Mouse (Mus musculus): ENCODE data around the gene Fcho2. TPM values are rescaled to one million over a fixed set of nuclear protein-coding genes. Genes with fewer than 3 reads are reported as not detected.

The Fcho2 gene
- polyA plus RNA-seq, 1 experiment from 2014 or later: 43.1 TPM

GRCm38 (mm10) chr13:98702361-98702760, 112.9 kb downstream of the Fcho2 start:
- Histone ChIP-seq H3K9ac (no peak overlapping the region), H3K4me2 (no peak overlapping the region), H3K4me3 (no peak overlapping the region), H3K27me3 (no peaks in the 10 kb centered on the region), H3K27ac (no peak overlapping the region), H3K36me3 (no peaks in the 10 kb centered on the region), H3K9me3 (no peaks in the 10 kb centered on the region), H3K4me1 (peaks cover 28% of the 10 kb centered on the region)
- ATAC-seq (ENCODE audit: borderline replicate concordance, extremely low read depth, low FRiP score, low TSS enrichment): no peak
- 78% methylated on average over 8 of the region's 8 CpGs for WGBS

GRCm38 (mm10) chr13:98701309-98701675, 114.0 kb downstream of the Fcho2 start:
- no peak overlapping the region for H3K4me3 ChIP-seq
- WGBS: 55% methylated on average over 5 of the region's 5 CpGs
- H3K27me3 ChIP-seq: no peaks in the 10 kb centered on the region
- no peak for ATAC-seq (ENCODE audit: borderline replicate concordance, extremely low read depth, low FRiP score, low TSS enrichment)
- H3K27ac ChIP-seq: peak overlapping the region; percentile 96
- H3K4me2 ChIP-seq: 0 out of 2 replicates have a peak overlapping the region, but pooled peaks have one; percentile 10
- H3K36me3 ChIP-seq: no peaks in the 10 kb centered on the region
- H3K9ac ChIP-seq: no peak overlapping the region
- peaks cover 33% of the 10 kb centered on the region for H3K4me1 ChIP-seq
- no peaks in the 10 kb centered on the region for H3K9me3 ChIP-seq

- H3K4me1 ChIP-seq: peaks cover 38% of the 10 kb centered on the region
- no peak overlapping the region for H3K4me3 ChIP-seq
- peak overlapping the region; percentile 96 for H3K27ac ChIP-seq
- H3K9me3 ChIP-seq: no peaks in the 10 kb centered on the region
- no peaks in the 10 kb centered on the region for H3K27me3 ChIP-seq
- no peaks in the 10 kb centered on the region for H3K36me3 ChIP-seq
- 32% methylated on average over 10 of the region's 10 CpGs for WGBS
- peak overlapping the region; percentile 17; the same call in 1 of the 2 replicates for H3K4me2 ChIP-seq
- peak; percentile 56 for ATAC-seq (ENCODE audit: borderline replicate concordance, extremely low read depth, low FRiP score, low TSS enrichment)
- no peak overlapping the region for H3K9ac ChIP-seq
Observed at GRCm38 (mm10) chr13:98700661-98701308, 114.5 kb downstream of the Fcho2 start.

GRCm38 (mm10) chr13:98699982-98700540, 115.2 kb downstream of the Fcho2 start:
- Histone ChIP-seq H3K36me3 (no peaks in the 10 kb centered on the region), H3K27ac (peak overlapping the region; percentile 96), H3K4me2 (peak overlapping the region; percentile 17; the same call in 1 of the 2 replicates), H3K9me3 (no peaks in the 10 kb centered on the region), H3K9ac (no peak overlapping the region), H3K27me3 (peaks cover 5% of the 10 kb centered on the region; the same call in 1 of the 2 replicates), H3K4me3 (no peak overlapping the region), H3K4me1 (peaks cover 41% of the 10 kb centered on the region)
- ATAC-seq (ENCODE audit: borderline replicate concordance, extremely low read depth, low FRiP score, low TSS enrichment): no peak
- 42% methylated on average over 5 of the region's 5 CpGs for whole genome bisulfite sequencing

GRCm38 (mm10) chr13:98699051-98699744, 116.1 kb downstream of the Fcho2 start:
- Histone ChIP-seq H3K9me3 (no peaks in the 10 kb centered on the region), H3K27ac (peak overlapping the region; percentile 96), H3K36me3 (no peaks in the 10 kb centered on the region), H3K4me2 (no peak overlapping the region), H3K9ac (no peak overlapping the region), H3K4me1 (peaks cover 41% of the 10 kb centered on the region), H3K27me3 (peaks cover 13% of the 10 kb centered on the region; the same call in 1 of the 2 replicates), H3K4me3 (no peak overlapping the region)
- ATAC-seq (ENCODE audit: borderline replicate concordance, extremely low read depth, low FRiP score, low TSS enrichment): peak; percentile 64; the same call in 1 of the 2 replicates
- 36% methylated on average over 14 of the region's 14 CpGs for WGBS

GRCm38 (mm10) chr13:98696716-98697115, 118.5 kb downstream of the Fcho2 start:
- Histone ChIP-seq H3K9me3 (no peaks in the 10 kb centered on the region), H3K9ac (no peak overlapping the region), H3K4me3 (no peak overlapping the region), H3K27ac (no peak overlapping the region), H3K36me3 (no peaks in the 10 kb centered on the region), H3K4me2 (no peak overlapping the region), H3K27me3 (peaks cover 17% of the 10 kb centered on the region; the same call in 1 of the 2 replicates), H3K4me1 (peaks cover 43% of the 10 kb centered on the region)
- 70% methylated on average over 3 of the region's 3 CpGs for WGBS
- no peak for ATAC-seq (ENCODE audit: borderline replicate concordance, extremely low read depth, low FRiP score, low TSS enrichment)

GRCm38 (mm10) chr13:98695546-98695945, 119.7 kb downstream of the Fcho2 start:
- Histone ChIP-seq H3K4me3 (peak overlapping the region; percentile 46), H3K4me2 (peak overlapping the region; percentile 65), H3K36me3 (no peaks in the 10 kb centered on the region), H3K9me3 (no peaks in the 10 kb centered on the region), H3K9ac (peak overlapping the region; percentile 57), H3K27me3 (peaks cover 17% of the 10 kb centered on the region; the same call in 1 of the 2 replicates), H3K4me1 (peaks cover 35% of the 10 kb centered on the region), H3K27ac (peak overlapping the region; percentile 72)
- no peak for ATAC-seq (ENCODE audit: borderline replicate concordance, extremely low read depth, low FRiP score, low TSS enrichment)
- 25% methylated on average over 2 of the region's 2 CpGs for WGBS

- Histone ChIP-seq H3K4me2 (peak within 1 kb of the TSS; percentile 65), H3K4me3 (peak within 1 kb of the TSS; percentile 46), H3K9me3 (no peaks in the 10 kb centered on the region), H3K4me1 (peaks cover 28% of the 10 kb centered on the region), H3K9ac (peak within 1 kb of the TSS; percentile 57), H3K27ac (peak within 1 kb of the TSS; percentile 72), H3K27me3 (peaks cover 17% of the 10 kb centered on the region; the same call in 1 of the 2 replicates), H3K36me3 (no peaks in the 10 kb centered on the region)
- whole genome bisulfite sequencing: 6% methylated on average over 44 of the region's 44 CpGs
- peak; percentile 47; the same call in 1 of the 2 replicates for ATAC-seq (ENCODE audit: borderline replicate concordance, extremely low read depth, low FRiP score, low TSS enrichment)
Observed at GRCm38 (mm10) chr13:98694773-98695314, 120.4 kb downstream of the Fcho2 start, which contains the start of gene Tmem171. TSS of gene Tmem171 (minus strand) at chr13:98694834.

GRCm38 (mm10) chr13:98693316-98693715, 121.9 kb downstream of the Fcho2 start:
- Histone ChIP-seq H3K27ac (peak overlapping the region; percentile 72), H3K9ac (peak overlapping the region; percentile 19; the same call in 1 of the 2 replicates), H3K36me3 (no peaks in the 10 kb centered on the region), H3K4me3 (peak overlapping the region; percentile 46), H3K4me1 (peaks cover 20% of the 10 kb centered on the region), H3K27me3 (peaks cover 17% of the 10 kb centered on the region; the same call in 1 of the 2 replicates), H3K9me3 (no peaks in the 10 kb centered on the region), H3K4me2 (peak overlapping the region; percentile 65)
- no peak for ATAC-seq (ENCODE audit: borderline replicate concordance, extremely low read depth, low FRiP score, low TSS enrichment)
- 66% methylated on average over 11 of the region's 11 CpGs for WGBS

- 83% methylated on average over 13 of the region's 13 CpGs for WGBS
- Histone ChIP-seq H3K9ac (no peak overlapping the region), H3K27me3 (peaks cover 17% of the 10 kb centered on the region; the same call in 1 of the 2 replicates), H3K4me3 (no peak overlapping the region), H3K36me3 (0 out of 2 replicates have a peak, but pooled peaks cover 4% of the 10 kb centered on the region), H3K4me1 (peaks cover 20% of the 10 kb centered on the region), H3K27ac (0 out of 2 replicates have a peak overlapping the region, but pooled peaks have one; percentile 26), H3K9me3 (no peaks in the 10 kb centered on the region), H3K4me2 (peak overlapping the region; percentile 4; the same call in 1 of the 2 replicates)
- ATAC-seq (ENCODE audit: borderline replicate concordance, extremely low read depth, low FRiP score, low TSS enrichment): no peak
Observed at GRCm38 (mm10) chr13:98691956-98692515, 123.2 kb downstream of the Fcho2 start.

- no peaks in the 10 kb centered on the region for H3K9me3 ChIP-seq
- 0 out of 2 replicates have a peak, but pooled peaks cover 4% of the 10 kb centered on the region for H3K36me3 ChIP-seq
- H3K4me3 ChIP-seq: no peak overlapping the region
- ATAC-seq (ENCODE audit: borderline replicate concordance, extremely low read depth, low FRiP score, low TSS enrichment): no peak
- WGBS: 82% methylated on average over 11 of the region's 11 CpGs
- peak overlapping the region; percentile 4 for H3K4me2 ChIP-seq
- H3K4me1 ChIP-seq: peaks cover 12% of the 10 kb centered on the region
- peaks cover 17% of the 10 kb centered on the region; the same call in 1 of the 2 replicates for H3K27me3 ChIP-seq
- H3K27ac ChIP-seq: no peak overlapping the region
- H3K9ac ChIP-seq: no peak overlapping the region
Observed at GRCm38 (mm10) chr13:98690886-98691285, 124.4 kb downstream of the Fcho2 start.
